Mouse (Mus musculus): ENCODE measurements around the gene Ubqln4. TPM values are rescaled to one million over a fixed set of nuclear protein-coding genes. Genes with fewer than 3 reads are reported as not detected.

The Ubqln4 gene
- total RNA-seq, 4 experiments from 2014 or later = 96.1 to 118 (median 107) TPM

DNA sequence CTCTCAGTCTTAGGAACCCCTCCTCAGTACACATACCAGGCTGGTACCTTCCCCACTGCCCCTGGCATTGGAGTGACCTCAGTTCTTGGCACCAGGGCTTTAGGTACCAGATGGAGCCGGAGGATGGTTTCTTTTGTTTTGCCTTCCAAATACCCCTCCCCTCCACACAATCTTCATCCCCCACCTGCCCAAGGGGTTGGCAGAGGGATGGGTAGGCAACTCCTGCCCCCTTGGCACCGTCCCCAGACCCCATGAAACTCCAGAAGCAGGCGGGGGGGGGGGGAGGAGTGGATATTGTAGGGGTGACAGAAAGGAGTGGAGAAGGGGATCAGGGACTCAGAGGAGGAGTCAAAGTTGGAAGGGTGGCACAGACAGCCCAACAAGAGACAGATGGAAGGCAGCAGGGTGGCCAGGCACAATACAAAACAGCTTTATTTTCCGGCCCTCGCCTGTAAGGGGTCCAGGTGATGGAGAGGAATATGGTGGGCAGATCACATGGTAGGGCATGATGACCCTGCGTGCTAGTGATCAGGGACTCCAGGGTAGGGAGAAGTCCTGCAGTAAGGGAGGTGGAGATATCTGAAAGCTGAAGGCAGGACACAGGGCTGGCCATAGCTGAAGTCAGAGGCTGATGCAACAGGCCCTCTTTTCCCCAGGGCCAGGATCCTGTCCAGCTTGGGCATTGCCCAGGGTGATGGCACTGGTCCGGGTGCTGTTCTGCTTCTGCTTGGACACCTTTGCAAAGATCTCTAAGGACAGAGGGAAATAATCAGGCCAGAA is 11.7 kb upstream of the Ubqln4 start:
- DNase-seq (ENCODE audit: low spot score in 2 of 2) = no peak

DNA sequence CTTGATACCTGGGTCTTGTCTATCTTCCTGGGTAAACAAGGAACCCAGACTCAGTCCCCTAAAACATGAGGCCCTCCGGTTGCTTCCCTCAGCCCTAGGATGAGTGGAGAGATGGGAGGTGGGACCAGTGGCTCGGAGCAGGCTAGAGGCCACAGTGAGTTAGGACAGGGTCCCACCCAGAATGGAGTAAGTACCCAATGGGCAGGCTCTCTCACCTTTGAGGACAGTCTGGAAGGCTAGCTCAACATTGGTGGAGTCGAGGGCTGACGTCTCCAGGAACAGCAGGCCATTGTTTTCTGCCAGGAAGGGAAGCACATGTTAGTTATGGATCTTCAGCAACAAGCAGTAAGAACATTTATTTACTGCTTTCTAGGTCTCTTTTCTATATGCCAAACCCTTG is 11.1 kb upstream of the Ubqln4 start:
- DNase-seq (ENCODE audit: low spot score in 2 of 2) = no peak

DNA sequence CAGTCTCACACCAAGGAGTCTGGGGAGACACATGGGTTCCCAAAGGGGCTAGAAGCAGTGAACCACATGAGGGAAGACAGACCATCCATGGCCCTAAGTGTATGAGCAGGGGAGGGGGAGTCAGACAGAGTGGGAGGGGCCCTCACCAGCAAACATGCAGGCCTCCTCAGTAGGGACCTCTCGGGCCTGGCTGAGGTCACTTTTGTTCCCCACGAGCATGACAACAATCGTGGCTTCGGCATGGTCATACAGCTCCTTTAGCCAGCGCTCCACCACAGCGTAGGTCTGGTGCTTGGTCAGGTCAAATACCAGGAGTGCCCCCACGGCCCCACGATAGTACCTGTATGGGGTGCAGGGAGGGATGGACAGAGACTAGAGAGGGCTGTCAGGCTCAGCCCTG is 10.4 kb upstream of the Ubqln4 start:
- no peak for DNase-seq (ENCODE audit: low spot score in 2 of 2)

DNA sequence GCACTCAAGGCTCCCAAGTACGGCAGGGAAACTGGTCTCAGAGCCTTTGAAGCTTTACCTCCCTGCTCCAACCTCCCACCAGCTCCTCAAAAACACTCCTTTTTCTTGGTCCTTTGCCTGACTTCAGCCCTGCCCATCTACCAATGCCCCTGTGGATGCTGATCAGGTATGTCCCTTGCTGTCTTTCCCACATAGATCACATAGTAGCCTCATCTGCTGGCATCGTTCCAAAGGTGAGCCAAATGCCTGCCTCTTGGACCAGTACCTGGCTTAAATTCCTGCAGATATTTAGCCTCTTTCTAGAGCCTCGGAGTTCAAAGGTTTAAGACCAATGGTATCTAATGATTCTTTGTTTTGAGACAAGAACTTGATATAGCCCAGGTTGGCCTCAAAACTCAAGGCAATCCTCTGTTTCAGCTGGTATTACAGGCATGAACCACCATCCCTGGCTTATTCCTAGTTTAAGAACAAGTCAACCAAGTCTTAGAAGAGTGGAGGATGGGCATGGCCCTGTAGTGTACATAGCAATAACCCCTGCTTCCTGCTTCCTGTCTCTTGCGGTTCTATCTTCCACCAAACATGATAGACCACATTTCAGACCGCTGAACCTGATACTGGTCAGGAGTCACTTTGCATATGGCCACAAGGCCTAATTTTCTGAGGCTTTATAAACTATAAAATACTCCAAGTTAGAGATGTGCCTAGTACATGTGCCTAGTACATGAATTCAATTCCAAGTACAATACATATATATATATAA is 9.7 kb upstream of the Ubqln4 start:
- no peak for DNase-seq (ENCODE audit: low spot score in 2 of 2)

DNA sequence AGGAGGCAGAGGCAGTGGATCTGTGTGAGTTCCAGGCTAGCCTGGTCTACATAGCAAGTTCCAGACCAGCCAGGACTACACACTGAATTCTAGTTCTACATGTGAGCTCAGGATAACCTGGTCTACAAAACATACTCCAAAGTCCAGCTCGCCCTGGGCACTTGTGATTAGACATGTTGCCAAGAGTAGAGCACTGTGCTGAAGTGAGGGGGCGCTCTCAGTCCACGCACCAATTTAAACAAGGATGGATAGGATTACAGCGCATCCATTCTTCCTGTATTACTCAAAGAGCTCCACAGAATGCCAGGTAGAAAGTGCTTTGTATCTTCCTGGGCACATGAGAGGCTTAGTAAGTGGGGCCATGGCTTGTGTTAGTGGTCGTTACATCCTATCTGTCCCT is 9.0 kb upstream of the Ubqln4 start:
- DNase-seq (ENCODE audit: low spot score in 2 of 2) = no peak

DNA sequence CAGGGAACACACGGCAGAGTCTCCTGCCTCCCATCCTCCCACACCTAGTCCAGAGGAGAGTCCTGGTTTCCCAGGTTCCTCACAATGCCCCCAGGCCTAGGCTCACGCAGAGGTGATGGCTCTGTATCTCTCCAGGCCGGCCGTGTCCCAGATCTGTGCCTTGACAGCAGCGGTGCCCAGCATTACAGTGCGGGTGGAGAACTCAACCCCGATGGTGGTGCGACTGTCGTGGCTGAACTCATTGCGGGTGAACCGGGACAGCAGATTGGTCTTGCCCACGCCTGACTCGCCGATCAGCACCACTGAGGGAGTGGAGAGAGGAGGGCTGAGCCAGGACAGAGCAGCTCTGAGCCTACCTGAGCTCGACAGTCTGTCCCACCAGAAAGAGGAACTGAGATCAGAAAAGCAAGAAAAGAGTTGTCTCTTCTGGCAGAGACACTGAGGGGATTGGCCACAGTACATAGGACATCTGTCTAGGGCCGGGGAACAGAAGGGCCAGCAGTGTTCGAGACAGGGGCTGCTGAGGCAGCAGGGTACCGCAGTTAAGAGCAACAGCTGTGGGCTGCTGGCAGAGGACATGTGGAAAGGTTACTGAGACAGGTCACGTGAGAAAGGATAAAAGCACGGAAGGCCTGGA is 8.5 kb upstream of the Ubqln4 start:
- DNase-seq (ENCODE audit: low spot score in 2 of 2) = no peak

DNA sequence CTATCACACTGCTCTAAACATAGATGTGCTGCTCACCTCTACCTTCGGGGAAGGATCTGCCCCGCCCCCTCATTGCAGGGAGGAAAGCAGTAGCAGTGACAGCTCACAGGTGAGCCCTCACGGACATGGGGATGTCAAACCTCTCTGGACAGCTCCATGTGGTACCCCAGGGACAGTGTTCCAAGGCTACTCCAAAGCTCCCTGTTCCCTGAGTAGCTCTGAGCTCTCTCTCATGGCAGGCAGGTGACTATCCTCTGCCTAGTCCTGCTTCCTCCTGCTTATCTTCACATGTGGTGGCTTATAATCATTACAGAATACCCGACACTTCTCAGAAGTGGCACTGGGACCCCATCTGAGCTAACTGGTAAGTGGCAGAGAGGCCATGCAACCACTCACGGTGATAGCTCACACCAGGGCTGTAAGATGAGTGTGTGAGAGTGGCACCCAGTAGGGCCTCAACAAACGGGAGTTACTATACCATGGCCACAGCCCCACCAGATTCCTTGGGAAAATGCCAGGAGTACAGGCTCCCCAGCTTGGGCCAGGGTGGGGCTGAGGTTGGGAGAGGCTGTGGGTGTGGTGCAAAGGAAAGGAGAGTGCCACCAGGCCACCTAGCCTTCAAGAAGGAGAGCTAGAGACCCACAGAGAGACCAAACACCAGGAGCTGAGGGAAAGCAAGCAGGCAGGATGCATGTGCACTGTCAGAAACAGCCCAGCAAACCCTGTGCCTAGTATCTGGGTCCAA is 6.7 kb upstream of the Ubqln4 start:
- no peak for DNase-seq (ENCODE audit: low spot score in 2 of 2)

DNA sequence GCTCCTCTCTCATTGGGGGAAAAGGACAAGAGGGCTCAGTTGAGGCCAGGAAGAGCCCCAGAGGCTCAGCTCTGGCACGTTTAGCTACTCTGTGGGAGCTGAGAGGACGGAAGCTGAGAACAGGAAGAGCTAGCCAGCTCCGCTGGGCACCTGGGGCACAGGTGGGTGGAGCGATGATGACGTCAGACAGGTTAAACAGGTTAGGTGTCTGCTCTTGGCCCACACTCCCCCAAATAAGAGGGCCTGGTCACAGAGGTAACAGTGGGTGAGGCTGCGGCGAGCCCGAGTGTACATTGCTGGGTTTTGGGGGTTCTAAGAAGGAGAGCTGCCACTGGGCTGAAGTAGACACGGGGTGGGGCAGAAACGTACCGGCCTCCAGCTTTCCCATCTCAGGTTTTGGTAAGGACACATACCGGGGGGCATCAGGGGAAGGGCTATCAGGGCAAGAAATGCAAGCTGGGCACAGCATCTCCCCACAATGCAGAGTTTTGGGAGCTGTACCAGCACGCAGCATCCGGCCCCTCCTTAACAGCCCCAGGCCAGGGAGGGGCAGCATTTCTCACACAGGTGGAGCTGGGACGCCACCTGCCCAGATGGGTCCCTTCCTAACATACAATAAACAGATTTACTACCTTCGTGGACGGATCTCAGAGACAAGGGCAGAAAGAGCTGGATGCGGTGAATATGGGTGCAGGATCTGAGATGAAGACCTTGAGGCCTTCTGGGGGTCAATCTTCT is 5.2 kb upstream of the Ubqln4 start, which contains the start of gene Rab25:
Gene Rab25 (minus strand): TSS at position 121 of the 738 bp plus-strand sequence.
- no peak for DNase-seq (ENCODE audit: low spot score in 2 of 2)

DNA sequence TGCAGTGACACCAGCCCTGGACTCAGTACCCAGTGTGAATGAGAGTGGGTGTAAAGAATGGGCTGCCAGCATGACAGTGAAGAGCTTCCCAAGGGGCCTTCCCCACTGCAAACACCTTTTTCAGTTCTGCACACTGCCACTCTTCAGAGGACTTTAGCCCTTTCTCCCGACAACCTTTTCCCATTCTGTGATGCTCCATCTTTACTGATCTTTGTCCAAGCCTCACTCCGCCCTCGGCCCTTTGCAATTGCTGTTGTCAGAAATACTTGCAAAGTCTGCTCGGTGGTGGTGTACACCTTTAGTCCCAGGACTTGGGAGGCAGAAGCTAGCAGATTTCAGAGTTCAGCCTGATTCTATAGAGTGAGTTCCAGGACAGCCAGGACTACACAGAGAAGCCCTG is 2.0 kb upstream of the Ubqln4 start:
- no peak for DNase-seq (ENCODE audit: low spot score in 2 of 2)

DNA sequence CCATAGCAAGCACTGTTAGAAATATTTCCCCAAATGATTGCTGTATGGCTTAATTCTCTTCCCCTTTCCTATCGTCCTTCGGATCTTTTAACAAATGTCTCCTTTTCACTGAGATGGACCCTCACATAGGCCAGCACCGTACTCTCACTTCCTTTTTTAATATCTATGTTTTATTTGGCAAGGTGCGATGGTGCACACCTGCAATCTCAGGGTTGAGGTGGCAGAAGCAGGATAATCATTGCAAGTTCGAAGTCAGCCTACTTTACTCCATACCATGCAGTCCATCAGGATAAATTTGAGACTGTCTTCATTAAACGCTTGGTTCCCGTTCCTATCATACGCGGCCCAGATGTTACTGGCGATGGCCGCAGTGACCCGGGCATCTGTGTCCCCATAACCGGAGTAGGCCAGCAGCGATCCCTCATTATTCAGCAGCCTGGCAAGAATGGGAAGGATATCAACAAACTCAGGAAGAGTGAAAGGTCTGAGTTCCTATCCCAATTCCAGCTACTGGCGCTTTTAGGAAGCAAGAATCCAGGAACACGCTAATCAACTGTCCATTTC is 1.4 kb upstream of the Ubqln4 start:
- DNase-seq (ENCODE audit: low spot score in 2 of 2) = no peak

DNA sequence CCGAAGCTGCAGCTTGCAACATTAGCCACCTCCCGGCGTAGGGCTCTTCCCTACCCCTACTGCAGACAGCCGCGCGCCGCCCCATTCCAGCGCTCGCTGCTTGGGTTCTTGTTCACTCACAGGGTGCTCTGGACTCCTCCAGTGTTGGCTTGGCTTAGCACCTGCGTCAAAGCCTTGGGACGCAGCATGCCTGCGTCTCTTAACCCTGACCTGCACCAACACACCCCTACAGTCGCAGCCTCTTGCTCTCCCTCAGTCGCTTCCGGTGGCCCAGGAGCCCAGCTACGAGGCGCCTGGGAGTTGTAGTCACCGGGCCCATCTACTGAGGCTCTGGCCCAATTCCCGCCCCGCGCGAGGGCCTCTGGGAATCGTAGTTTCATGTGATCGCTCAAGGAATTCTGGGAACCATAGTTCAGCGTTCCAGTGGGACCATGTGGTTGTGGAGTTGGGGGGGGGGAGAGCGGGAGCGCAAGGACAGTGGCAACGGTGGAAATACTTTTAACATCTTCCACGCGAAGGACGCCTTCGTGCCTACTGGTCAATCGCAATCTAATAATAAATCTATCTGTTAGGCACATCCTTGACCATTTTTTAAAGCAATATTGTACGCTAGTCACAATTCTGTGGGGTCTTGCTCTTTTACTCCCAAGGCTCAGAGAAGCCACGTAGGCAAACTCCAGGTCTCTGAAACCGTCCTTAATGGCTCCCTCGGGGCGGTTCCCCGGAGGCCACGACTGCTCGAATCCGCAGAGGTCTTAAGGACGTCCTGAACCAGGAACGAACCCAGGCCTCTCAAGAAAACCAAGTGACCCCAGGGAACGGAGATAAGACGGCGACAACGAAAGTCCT is 658 bp upstream of the Ubqln4 start, which contains the start of gene Lamtor2:
Gene Lamtor2 (minus strand): TSS at position 399 of the 849 bp plus-strand sequence.
- DNase-seq (ENCODE audit: low spot score in 2 of 2) = peak; percentile 97 to 98

DNA sequence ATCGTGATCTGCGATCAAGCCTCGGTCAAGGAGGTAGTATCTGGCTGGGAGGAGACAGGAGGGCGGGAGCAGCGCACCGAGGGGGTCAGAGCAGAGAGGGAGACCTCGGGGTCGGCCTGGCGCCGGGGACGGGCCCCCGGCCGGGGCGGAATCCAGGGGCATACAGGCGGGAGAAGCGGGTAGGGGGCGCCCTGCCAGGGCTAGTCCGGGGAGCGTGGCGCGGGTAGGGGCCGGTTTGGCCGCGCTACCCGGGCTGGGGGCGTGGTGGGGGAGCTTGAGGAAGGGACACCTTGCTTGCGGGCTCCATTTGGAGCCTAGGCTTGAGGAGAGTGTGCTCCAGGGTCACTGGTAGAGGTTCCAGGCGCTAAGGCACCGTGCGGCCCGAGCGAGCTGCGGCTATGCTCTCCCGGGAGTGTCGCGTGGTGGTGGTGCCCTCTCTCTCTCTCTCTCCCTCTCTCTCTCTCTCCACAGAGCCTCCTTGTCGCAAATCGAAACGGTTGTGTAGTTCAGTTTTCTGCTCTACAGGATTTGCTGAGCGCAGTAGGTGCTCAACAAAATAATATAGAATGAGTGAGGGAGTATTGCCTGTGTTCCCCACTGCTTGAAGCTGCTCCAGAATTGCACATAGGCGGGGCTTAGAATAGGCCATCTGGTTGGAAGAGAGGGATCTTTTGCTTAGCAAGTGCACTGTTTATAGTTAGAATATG is 475 bp downstream of the Ubqln4 start:
- peak; percentile 34 to 57 for DNase-seq (ENCODE audit: low spot score in 2 of 2)

DNA sequence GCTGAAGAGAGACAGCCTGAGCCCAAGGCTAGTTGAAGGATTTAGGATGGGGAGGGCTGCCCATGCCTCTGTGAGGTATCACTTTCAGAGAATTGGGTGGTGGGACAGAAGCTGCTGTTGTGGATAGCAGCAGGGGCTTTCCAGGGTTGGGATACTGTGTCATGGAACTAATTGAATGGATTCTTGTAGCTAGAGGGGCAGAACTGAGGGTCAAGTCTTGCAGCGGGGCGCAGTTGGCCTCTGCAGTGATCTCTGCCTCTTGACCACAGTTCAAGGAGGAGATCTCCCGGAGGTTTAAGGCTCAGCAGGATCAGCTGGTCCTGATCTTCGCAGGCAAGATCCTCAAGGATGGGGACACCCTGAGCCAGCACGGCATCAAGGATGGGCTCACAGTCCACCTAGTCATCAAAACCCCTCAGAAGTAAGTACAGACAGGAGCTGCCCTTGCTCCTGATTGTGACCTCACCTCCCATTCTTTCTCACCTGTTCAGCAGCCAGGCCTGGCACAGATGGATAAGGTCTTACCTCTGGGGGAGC is 1.6 kb downstream of the Ubqln4 start:
- DNase-seq (ENCODE audit: low spot score in 2 of 2) = no peak

DNA sequence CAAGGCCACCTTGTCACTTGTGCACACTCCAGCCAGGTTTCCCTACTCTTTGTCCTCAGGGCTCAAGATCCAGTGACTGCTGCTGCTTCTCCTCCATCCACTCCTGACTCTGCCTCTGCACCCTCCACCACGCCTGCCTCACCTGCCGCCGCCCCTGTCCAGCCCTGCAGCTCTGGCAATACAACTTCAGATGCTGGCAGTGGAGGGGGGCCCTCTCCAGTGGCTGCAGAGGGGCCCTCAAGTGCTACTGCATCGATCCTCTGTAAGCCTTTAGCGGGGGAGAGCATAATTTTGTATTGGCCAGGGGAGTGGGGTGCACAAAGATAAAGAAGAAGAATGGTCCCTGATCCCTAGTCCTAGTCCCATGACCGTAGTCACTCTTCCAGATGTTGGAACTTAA is 2.2 kb downstream of the Ubqln4 start:
- DNase-seq (ENCODE audit: low spot score in 2 of 2) = no peak

DNA sequence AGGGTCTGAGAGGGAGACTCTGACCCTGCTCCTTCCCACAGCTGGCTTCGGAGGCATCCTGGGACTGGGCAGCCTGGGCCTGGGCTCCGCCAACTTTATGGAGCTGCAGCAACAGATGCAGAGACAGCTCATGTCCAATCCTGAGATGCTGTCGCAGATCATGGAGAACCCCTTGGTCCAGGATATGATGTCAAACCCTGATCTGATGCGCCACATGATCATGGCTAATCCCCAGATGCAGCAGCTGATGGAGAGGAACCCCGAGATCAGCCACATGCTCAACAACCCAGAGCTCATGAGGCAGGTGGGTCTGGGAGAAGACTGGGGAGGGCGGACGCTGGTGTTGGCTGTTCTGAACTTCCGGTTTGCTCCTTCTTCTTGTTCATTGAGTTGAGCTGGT is 3.1 kb downstream of the Ubqln4 start:
- no peak for DNase-seq (ENCODE audit: low spot score in 2 of 2)

DNA sequence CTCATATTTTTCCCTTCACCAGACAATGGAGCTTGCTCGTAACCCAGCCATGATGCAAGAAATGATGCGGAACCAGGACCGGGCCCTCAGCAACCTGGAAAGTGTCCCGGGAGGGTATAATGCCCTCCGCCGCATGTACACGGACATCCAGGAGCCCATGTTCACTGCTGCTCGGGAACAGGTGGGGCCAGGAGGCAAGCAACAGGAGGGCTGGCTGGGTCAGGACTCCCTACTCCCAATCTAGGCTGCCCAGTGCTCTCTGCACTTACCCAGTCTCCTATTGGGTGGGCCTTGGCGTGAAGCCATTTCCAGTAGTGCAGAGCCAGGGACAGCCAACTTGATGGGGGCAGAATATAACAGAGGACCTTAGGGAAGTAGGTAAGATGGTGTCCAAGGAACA is 6.0 kb downstream of the Ubqln4 start:
- no peak for DNase-seq (ENCODE audit: low spot score in 2 of 2)

DNA sequence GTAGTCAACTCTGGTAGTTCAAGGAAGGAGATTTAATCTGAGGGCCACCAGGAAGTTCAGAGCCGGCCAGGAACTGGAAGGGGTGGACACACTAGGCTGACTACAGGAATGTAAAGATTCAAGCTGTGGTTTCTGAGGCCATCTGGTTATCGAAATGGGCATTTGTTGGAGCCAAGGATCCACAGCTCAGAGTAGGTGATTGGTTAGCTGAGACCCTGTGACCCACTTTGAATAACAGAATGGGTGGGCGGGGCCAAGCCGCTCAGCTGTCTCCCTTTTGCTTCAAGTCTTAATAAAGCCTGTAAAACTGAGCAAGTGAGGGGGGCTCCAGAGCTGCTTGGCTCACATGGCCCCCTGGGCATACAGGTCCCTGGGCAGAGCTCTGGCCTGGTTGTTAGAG is 8.4 kb downstream of the Ubqln4 start:
- no peak for DNase-seq (ENCODE audit: low spot score in 2 of 2)

DNA sequence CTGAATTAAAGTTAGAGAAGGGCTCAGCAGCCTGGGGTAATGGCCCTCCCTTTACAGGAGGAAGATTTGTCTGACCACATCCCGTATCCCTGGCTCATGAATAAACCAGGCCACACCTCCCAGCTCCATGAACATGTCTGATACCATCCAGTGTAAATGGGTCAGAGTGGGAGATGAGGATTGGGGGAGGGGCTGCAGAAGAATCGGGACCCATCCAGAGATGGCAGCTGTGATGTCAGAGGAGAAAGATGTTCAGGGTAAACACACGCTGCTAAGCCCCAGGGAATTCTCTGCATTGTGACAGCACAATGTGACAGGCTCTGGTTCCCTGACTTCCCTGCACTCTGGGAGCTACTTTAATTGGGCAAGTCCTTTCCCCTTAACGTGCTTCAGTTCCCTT is 9.9 kb downstream of the Ubqln4 start:
- no peak for DNase-seq (ENCODE audit: low spot score in 2 of 2)

DNA sequence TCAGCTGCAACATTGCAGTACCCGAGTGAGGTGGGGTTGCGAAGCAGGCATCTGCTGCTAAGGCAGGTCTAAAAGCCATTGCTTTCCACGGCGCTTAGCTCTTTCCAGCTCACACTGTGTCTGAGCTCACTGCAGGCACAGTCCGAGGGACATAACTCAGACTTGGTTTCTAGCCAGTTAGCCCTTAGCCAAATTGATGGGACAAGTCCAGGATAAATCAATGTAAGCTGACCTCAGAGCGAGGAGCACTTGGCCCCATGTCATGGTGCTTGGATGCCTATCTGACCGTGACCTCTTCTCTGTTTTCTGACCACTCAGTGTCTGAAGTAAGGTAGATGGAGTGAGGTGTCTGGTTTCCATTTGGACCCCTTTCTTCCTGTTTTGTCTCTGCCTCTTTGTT is 10.4 kb downstream of the Ubqln4 start:
- no peak for DNase-seq (ENCODE audit: low spot score in 2 of 2)
